Mouse (Mus musculus): ENCODE results near the gene Agr2. TPM values are rescaled to one million over a fixed set of nuclear protein-coding genes. Genes with fewer than 3 reads are reported as not detected.
A peak's percentile ranks its signal among the peaks of the same experiment; 100 is the strongest.

Gene Agr2
- polyA plus RNA-seq (2014; fragmentation: Nextera tagmentation; extraction: Ambion mirVana): not detected in 2 replicates

DNA sequence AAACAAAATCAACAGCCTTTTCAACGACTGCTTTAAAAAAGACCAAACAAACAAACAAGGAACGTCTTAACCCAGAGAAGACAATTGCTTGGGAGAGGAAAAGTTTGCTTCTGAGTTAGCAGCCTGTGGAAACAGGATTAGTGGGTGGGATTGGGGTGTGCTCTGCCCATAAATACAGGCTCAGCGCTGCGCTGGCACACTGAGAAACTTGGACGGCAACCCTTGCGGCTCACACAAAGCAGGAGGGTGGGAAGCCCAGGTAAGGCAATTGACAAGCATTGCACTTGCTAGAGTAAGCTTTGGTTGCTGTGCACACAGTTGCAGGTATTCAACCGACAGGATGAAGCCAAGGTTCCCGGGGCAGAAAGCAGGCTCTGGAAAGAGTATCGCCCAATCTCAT is at the start of gene Agr2:
TSS of gene Agr2 (plus strand) at position 197 of the 400 bp plus-strand sequence.
- H3K4me1 ChIP-seq (ENCODE audit: control insufficient read depth, insufficient read depth, low read length): peaks cover 2% of the 10 kb centered on the region; the same call in 1 of the 2 replicates
- no peak within 1 kb of the TSS for H3K9ac ChIP-seq (ENCODE audit: low read length)
- DNase-seq (ENCODE audit: low spot score, missing footprints) (no peak), ATAC-seq (ENCODE audit: low FRiP score) (no peak)
- no peak within 1 kb of the TSS for H3K4me3 ChIP-seq (ENCODE audit: low read depth, low read length)
- H3K27me3 ChIP-seq (ENCODE audit: control insufficient read depth, insufficient read depth, low read length): no peaks in the 10 kb centered on the region
- H3K27ac ChIP-seq (ENCODE audit: low read depth, low read length): no peak within 1 kb of the TSS
- WGBS: 50% methylated on average over 9 of the region's 9 CpGs
- no peaks in the 10 kb centered on the region for H3K9me3 ChIP-seq (ENCODE audit: control insufficient read depth, low read length)
- H3K36me3 ChIP-seq (ENCODE audit: control insufficient read depth, insufficient read depth, low read length): no peaks in the 10 kb centered on the region
- no peak within 1 kb of the TSS for H3K4me2 ChIP-seq

DNA sequence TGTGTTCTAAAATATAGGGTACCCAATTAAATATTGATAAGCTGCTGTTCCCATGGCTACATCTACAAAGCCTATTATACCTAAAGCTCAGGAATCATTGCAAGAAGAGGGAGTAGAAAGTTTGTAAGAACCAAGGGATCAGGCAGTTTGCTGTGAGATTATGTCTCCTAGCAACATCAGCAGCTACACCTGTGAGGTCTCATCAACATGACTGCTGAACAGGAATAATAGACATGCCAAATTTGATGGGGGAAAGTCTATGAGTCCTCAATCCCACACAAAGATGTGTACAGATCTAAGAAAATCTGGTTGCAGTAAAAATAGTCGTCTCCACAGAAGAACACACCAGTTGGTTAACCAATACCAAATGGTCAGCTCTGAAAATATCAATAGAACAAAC is 41.0 kb upstream of the Agr2 start:
- Histone ChIP-seq H3K4me2 (no peak overlapping the region), H3K36me3 (ENCODE audit: control insufficient read depth, insufficient read depth, low read length) (no peaks in the 10 kb centered on the region), H3K4me3 (ENCODE audit: low read depth, low read length) (no peak overlapping the region), H3K27me3 (ENCODE audit: control insufficient read depth, insufficient read depth, low read length) (no peaks in the 10 kb centered on the region), H3K9ac (ENCODE audit: low read length) (no peak overlapping the region), H3K9me3 (ENCODE audit: control insufficient read depth, low read length) (no peaks in the 10 kb centered on the region), H3K4me1 (ENCODE audit: control insufficient read depth, insufficient read depth, low read length) (peaks cover 2% of the 10 kb centered on the region; the same call in 1 of the 2 replicates), H3K27ac (ENCODE audit: low read depth, low read length) (no peak overlapping the region)
- ATAC-seq (ENCODE audit: low FRiP score) (peak; percentile 38; the same call in 1 of the 2 replicates), DNase-seq (ENCODE audit: low spot score, missing footprints) (no peak)
- 35% methylated on average over 1 of the region's 1 CpGs for WGBS

GRCm38 (mm10) chr12:35957235-35957634 is 35.5 kb upstream of the Agr2 start:
- no peak overlapping the region for H3K9ac ChIP-seq (ENCODE audit: low read length)
- no peak overlapping the region for H3K27ac ChIP-seq (ENCODE audit: low read depth, low read length)
- no peaks in the 10 kb centered on the region for H3K4me1 ChIP-seq (ENCODE audit: control insufficient read depth, insufficient read depth, low read length)
- no peak overlapping the region for H3K4me2 ChIP-seq
- ATAC-seq (ENCODE audit: low FRiP score) (no peak), DNase-seq (ENCODE audit: low spot score, missing footprints) (no peak)
- H3K36me3 ChIP-seq (ENCODE audit: control insufficient read depth, insufficient read depth, low read length): no peaks in the 10 kb centered on the region
- H3K9me3 ChIP-seq (ENCODE audit: control insufficient read depth, low read length): no peaks in the 10 kb centered on the region
- no peak overlapping the region for H3K4me3 ChIP-seq (ENCODE audit: low read depth, low read length)
- WGBS: 87% methylated on average over 2 of the region's 2 CpGs
- H3K27me3 ChIP-seq (ENCODE audit: control insufficient read depth, insufficient read depth, low read length): no peaks in the 10 kb centered on the region

DNA sequence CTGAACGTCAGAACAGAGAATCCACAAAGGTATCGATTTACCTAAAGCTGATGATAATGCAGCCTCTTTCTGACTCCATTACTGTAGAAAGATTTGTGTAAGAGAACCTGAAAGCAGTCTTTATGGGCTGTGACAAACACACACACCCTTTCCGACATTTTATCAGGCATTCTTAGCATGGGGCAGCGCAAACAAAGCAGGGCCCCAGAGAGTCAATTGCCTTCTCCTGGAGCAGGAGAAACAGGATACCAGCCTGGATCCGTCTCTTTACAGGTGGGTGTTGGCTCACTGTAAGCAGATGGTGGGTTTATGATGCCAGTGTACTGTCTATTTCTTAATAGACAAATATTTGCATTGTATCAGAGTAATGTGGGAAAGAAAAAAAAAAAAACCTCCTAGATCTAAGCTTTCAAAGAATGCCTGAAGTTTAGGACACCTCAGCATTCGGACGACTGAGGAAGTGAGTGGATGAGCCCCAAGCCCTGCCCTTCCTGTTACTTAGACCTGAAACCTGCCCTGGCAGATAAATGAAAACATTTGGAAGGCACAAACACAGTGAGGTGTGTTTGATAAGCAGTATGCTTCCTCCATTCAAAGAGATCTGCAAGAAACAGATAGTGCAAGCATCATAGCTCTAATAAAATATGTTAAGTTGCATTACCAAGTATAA is 26.5 kb upstream of the Agr2 start:
- DNase-seq (ENCODE audit: low spot score, missing footprints) (no peak), ATAC-seq (ENCODE audit: low FRiP score) (no peak)
- H3K9me3 ChIP-seq (ENCODE audit: control insufficient read depth, low read length): no peaks in the 10 kb centered on the region
- no peak overlapping the region for H3K27ac ChIP-seq (ENCODE audit: low read depth, low read length)
- no peak overlapping the region for H3K9ac ChIP-seq (ENCODE audit: low read length)
- no peaks in the 10 kb centered on the region for H3K4me1 ChIP-seq (ENCODE audit: control insufficient read depth, insufficient read depth, low read length)
- H3K36me3 ChIP-seq (ENCODE audit: control insufficient read depth, insufficient read depth, low read length): no peaks in the 10 kb centered on the region
- 69% methylated on average over 7 of the region's 7 CpGs for WGBS
- no peak overlapping the region for H3K4me3 ChIP-seq (ENCODE audit: low read depth, low read length)
- no peak overlapping the region for H3K4me2 ChIP-seq
- H3K27me3 ChIP-seq (ENCODE audit: control insufficient read depth, insufficient read depth, low read length): no peaks in the 10 kb centered on the region

GRCm38 (mm10) chr12:35966768-35967141 is 26.0 kb upstream of the Agr2 start:
- Histone ChIP-seq H3K36me3 (ENCODE audit: control insufficient read depth, insufficient read depth, low read length) (no peaks in the 10 kb centered on the region), H3K9me3 (ENCODE audit: control insufficient read depth, low read length) (no peaks in the 10 kb centered on the region), H3K4me2 (no peak overlapping the region), H3K4me1 (ENCODE audit: control insufficient read depth, insufficient read depth, low read length) (no peaks in the 10 kb centered on the region), H3K9ac (ENCODE audit: low read length) (no peak overlapping the region), H3K27ac (ENCODE audit: low read depth, low read length) (no peak overlapping the region), H3K4me3 (ENCODE audit: low read depth, low read length) (no peak overlapping the region), H3K27me3 (ENCODE audit: control insufficient read depth, insufficient read depth, low read length) (no peaks in the 10 kb centered on the region)
- WGBS: 81% methylated on average over 7 of the region's 7 CpGs
- DNase-seq (ENCODE audit: low spot score, missing footprints): no peak
- ATAC-seq (ENCODE audit: low FRiP score): no peak

DNA sequence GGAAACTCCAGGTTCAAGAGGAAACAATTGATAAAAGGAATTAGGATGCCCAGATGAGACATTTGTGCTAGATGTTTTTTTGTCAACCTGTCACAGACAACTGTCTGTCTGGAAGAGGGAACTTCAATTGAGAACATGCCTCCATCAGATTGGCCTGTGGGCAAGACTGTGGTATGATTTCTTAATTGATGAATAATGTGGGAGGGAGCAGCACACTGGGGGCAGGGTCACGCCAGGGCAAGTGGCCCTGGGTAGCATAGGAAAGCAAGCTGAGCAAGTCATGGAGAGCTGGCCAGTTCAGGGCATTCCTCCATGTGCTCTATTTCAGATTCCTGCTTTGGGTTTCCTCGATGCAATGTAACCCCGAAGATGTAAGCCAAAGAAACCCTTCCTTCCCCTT is 16.8 kb upstream of the Agr2 start:
- no peaks in the 10 kb centered on the region for H3K27me3 ChIP-seq (ENCODE audit: control insufficient read depth, insufficient read depth, low read length)
- no peak overlapping the region for H3K4me3 ChIP-seq (ENCODE audit: low read depth, low read length)
- 80% methylated on average over 3 of the region's 3 CpGs for WGBS
- no peak overlapping the region for H3K9ac ChIP-seq (ENCODE audit: low read length)
- H3K4me1 ChIP-seq (ENCODE audit: control insufficient read depth, insufficient read depth, low read length): 0 out of 2 replicates have a peak, but pooled peaks cover 3% of the 10 kb centered on the region
- H3K9me3 ChIP-seq (ENCODE audit: control insufficient read depth, low read length): no peaks in the 10 kb centered on the region
- no peak overlapping the region for H3K4me2 ChIP-seq
- ATAC-seq (ENCODE audit: low FRiP score): no peak
- no peak for DNase-seq (ENCODE audit: low spot score, missing footprints)
- no peak overlapping the region for H3K27ac ChIP-seq (ENCODE audit: low read depth, low read length)
- H3K36me3 ChIP-seq (ENCODE audit: control insufficient read depth, insufficient read depth, low read length): no peaks in the 10 kb centered on the region

DNA sequence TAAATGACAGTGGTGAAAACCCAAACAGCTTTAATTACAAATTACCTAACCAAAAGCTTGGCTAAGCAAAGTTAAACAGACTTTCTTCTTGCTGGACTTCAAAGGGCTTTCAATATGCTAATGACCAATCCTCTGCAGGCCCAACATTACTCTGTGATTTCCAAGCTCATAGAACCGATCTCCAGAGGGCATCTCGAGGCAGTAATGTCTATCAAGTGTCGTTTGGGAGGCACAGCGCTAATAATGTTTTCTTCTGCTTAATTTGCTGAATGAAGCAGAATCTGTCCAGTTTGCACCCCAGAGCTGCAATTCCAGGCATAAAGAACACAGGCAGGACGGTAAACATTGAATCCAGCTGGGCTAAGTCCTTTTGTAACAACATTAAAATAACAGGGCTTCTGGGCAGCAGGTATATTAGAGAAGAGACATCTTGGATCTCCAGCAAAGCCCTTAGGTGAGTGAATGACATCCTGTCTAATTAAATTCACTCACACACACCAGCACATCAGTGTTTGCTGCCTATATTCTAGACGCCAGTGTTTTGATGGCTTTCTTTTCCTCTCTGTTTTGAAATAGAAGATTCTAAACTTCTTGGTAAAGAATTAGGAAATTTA is 15.0 kb upstream of the Agr2 start:
- no peak for DNase-seq (ENCODE audit: low spot score, missing footprints)
- Histone ChIP-seq H3K27ac (ENCODE audit: low read depth, low read length) (no peak overlapping the region), H3K4me3 (ENCODE audit: low read depth, low read length) (no peak overlapping the region), H3K27me3 (ENCODE audit: control insufficient read depth, insufficient read depth, low read length) (no peaks in the 10 kb centered on the region), H3K36me3 (ENCODE audit: control insufficient read depth, insufficient read depth, low read length) (no peaks in the 10 kb centered on the region), H3K4me2 (no peak overlapping the region), H3K9ac (ENCODE audit: low read length) (no peak overlapping the region), H3K9me3 (ENCODE audit: control insufficient read depth, low read length) (no peaks in the 10 kb centered on the region), H3K4me1 (ENCODE audit: control insufficient read depth, insufficient read depth, low read length) (peaks cover 7% of the 10 kb centered on the region)
- no peak for ATAC-seq (ENCODE audit: low FRiP score)
- WGBS: 41% methylated on average over 6 of the region's 6 CpGs

- Histone ChIP-seq H3K4me3 (ENCODE audit: low read depth, low read length) (no peak overlapping the region), H3K9ac (ENCODE audit: low read length) (no peak overlapping the region), H3K36me3 (ENCODE audit: control insufficient read depth, insufficient read depth, low read length) (no peaks in the 10 kb centered on the region), H3K4me1 (ENCODE audit: control insufficient read depth, insufficient read depth, low read length) (peaks cover 7% of the 10 kb centered on the region), H3K27ac (ENCODE audit: low read depth, low read length) (no peak overlapping the region), H3K4me2 (no peak overlapping the region), H3K9me3 (ENCODE audit: control insufficient read depth, low read length) (no peaks in the 10 kb centered on the region), H3K27me3 (ENCODE audit: control insufficient read depth, insufficient read depth, low read length) (no peaks in the 10 kb centered on the region)
- WGBS: 89% methylated on average over 5 of the region's 5 CpGs
- ATAC-seq (ENCODE audit: low FRiP score) (no peak), DNase-seq (ENCODE audit: low spot score, missing footprints) (no peak)
These were observed 13.1 kb upstream of the Agr2 start for GRCm38 (mm10) chr12:35979625-35980024.

DNA sequence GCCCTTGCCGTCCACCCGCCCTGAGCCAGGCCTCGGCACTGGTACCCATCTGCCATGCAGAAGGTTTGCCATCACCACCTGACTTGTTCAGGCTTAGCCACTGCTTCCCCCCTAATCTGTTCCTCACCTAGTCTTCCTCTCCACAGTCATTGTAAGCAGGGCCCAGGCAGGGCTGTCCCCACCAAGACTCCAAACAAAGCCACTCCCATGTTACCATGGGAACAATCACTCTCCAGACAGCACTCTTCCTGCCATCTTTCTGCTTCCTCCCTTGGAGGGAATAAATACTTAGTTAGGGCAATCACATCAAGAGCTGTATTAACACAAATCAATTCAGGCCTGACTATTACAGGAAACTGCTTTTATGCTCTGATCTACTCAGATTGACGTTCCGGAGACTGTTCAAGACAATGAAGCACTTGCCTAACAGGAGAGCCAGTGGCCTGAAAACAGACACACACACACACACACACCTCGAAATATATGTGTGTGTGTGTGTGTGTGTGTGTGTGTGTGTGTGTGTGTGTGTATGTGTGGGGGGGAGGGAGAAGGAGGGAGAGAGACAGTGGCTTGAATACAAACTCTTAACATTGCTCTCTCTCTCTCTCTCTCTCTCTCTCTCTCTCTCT is 10.9 kb upstream of the Agr2 start:
- DNase-seq (ENCODE audit: low spot score, missing footprints): peak; percentile 87
- no peak overlapping the region for H3K9ac ChIP-seq (ENCODE audit: low read length)
- no peak overlapping the region for H3K4me2 ChIP-seq
- 53% methylated on average over 6 of the region's 6 CpGs for WGBS
- no peaks in the 10 kb centered on the region for H3K36me3 ChIP-seq (ENCODE audit: control insufficient read depth, insufficient read depth, low read length)
- H3K9me3 ChIP-seq (ENCODE audit: control insufficient read depth, low read length): no peaks in the 10 kb centered on the region
- no peak overlapping the region; the same call in 1 of the 2 replicates for H3K27ac ChIP-seq (ENCODE audit: low read depth, low read length)
- no peak overlapping the region for H3K4me3 ChIP-seq (ENCODE audit: low read depth, low read length)
- H3K27me3 ChIP-seq (ENCODE audit: control insufficient read depth, insufficient read depth, low read length): no peaks in the 10 kb centered on the region
- H3K4me1 ChIP-seq (ENCODE audit: control insufficient read depth, insufficient read depth, low read length): peaks cover 7% of the 10 kb centered on the region
- ATAC-seq (ENCODE audit: low FRiP score): peak; percentile 97

All from midbrain, embryonic 11.5 days (tissue).